Mouse (Mus musculus): Measurements from ENCODE around the gene Krt86. TPM values are rescaled to one million over a fixed set of nuclear protein-coding genes. Genes with fewer than 3 reads are reported as not detected.

Gene Krt86
- polyA plus RNA-seq (2014; fragmentation: Illumina TruSeq; extraction: RNeasy Lipid Tissue Mini Kit (QIAGEN cat#74804); ENCODE audit: low read depth, low replicate concordance) = not detected

DNA sequence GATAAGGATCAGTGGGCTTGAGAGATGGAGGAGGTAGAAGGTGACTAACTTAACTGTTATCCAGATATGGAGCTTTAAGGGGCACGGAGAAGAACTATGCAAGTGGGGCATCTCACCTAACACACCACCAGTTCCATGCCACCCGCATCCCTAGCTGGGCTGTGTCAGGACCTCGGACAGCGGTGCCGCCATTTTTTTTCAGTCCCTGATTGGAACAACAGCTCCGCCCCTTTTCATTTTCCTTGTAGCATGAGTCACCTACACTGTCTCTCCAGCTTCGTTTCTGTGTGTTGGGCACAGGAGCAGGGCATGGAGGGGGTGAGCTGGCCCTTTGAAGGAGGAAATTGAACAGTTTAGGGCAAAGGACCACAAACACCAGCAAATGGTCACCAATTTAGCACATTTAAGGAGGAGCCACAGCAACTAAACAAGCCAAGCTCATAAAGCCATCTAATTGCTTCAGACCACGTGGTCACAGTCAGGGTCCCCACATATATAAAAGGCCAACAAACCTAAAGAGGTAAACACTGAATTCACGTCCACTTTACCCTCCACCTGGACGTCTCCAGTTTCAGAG, at the start of gene Krt86:
Gene Krt86 (plus strand): TSS at position 527 of the 577 bp plus-strand sequence.

DNA sequence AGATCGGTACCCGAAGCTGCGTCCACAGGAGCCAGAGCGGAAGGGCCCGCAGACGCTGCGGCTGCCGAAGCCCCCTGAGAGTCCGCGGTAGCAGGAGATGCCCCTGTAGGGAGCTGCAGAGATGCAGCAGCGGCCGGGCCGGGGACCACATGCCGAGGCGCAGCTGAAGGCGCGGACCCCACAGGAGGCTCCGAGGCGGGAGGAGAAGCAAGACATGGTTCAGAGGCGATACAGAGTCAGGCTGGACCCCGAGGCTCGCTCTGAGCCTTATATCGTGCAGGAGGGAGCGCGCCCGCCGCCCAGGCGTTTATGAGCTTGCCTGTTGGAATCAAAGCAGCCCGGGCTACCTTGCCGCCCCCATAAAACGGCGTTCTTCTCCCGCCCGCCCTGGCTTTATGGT, 34.7 kb upstream of the Krt86 start, which contains the start of gene Krt87:
Gene Krt87 (minus strand): TSS at position 250 of the 400 bp plus-strand sequence.

DNA sequence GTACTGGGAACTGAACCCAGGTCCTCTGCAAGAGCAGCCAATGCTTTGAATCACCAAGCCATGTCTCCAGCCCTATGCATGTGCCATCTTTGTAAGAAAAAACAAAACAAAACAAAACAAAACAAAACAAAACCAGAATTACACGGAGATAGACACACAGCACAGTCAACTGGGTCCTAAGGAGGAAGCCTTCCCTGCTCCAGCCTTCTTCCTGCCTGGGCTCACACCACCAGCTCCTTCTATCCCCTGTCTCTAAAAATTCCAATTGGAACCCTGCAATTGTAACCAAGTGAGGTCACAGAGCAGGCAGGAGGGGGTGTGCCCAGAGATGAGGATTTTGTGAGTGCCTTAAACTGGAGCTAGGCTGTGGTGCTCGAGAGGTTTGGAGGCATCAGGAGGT, 25.8 kb upstream of the Krt86 start, which contains the start of gene Krt88:
Gene Krt88 (plus strand): TSS at position 301 of the 400 bp plus-strand sequence.

DNA sequence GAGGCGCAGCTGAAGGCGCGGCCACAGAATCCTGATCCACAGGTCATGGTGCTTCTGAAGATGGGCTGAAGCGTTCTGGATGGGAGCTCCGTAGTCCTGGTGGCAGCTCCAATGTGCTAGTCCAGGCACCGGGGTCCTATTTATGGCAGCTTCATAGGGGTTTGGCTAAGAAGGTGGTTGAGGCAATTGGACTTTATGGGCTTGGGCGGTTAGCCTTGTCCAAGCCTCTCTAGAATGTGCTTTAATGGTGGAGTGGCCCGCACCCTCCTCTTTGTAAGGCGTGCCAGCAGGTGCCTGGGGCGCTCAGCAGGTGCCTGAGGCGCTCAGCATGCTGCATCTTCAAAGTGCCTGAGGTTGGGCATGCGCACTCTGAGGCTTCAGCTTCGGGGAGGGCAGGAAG, 9.6 kb upstream of the Krt86 start, which contains the start of gene Krt81:
Gene Krt81 (minus strand): TSS at position 101 of the 400 bp plus-strand sequence.

DNA sequence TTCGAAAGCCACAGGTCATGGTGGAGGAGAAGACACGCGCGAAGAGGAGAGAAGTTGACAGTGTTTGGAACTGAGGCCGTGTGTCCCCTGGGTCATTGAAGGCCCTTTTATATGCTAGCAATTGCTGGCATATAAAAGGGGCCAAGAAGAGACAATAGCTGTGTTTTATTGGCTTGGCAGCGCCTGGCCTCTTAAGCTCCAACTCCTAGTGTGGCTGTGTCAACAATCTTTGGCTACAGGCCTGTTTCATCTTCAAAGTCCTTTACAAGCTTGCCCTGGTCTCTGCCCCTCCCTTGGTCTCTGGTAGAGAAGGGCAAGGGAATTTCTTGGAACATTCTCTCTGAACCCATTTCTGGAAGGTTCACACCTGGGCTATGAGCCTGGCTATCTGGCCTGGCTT, 18.2 kb downstream of the Krt86 start, which contains the start of gene Krt83:
Gene Krt83 (minus strand): TSS at position 82 of the 400 bp plus-strand sequence.

DNA sequence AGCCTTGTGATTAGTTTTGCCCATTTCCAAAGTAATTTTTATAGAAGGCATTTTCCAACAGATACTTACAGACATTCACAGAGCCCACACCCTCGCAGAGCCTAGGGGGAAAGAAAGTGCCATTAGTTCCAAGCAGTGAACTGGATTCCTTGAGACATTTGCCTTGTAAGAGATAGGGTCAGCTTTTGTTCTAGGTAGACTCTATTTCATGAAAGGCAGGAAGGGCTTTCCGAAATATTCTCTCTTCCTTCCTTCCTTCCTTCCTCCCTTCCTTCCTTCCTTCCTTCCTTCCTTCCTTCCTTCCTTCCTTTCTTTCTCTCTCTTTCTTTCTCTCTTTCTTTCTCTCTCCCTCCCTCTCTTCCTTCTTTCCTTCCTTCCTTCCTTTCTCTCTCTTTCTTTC, 43.9 kb downstream of the Krt86 start, which contains the start of gene Gm49425:
Gene Gm49425 (minus strand): TSS at position 101 of the 400 bp plus-strand sequence.

Other genes with a start within 250 kb of the Krt86 start
- gene Grasp, start 249.3 kb upstream of the Krt86 start, polyA plus RNA-seq (2014; fragmentation: Illumina TruSeq; extraction: RNeasy Lipid Tissue Mini Kit (QIAGEN cat#74804); ENCODE audit: low read depth, low replicate concordance) = not detected
- gene Nr4a1, start 219.2 kb upstream of the Krt86 start, polyA plus RNA-seq (2014; fragmentation: Illumina TruSeq; extraction: RNeasy Lipid Tissue Mini Kit (QIAGEN cat#74804); ENCODE audit: low read depth, low replicate concordance) = 5.3 TPM
- gene Atg101, start 189.2 kb upstream of the Krt86 start, polyA plus RNA-seq (2014; fragmentation: Illumina TruSeq; extraction: RNeasy Lipid Tissue Mini Kit (QIAGEN cat#74804); ENCODE audit: low read depth, low replicate concordance) = not detected
- not detected for gene 6030408B16Rik, start 180.3 kb upstream of the Krt86 start, polyA plus RNA-seq (2014; fragmentation: Illumina TruSeq; extraction: RNeasy Lipid Tissue Mini Kit (QIAGEN cat#74804); ENCODE audit: low read depth, low replicate concordance)
- not detected for gene Krt80, start 103.3 kb upstream of the Krt86 start, polyA plus RNA-seq (2014; fragmentation: Illumina TruSeq; extraction: RNeasy Lipid Tissue Mini Kit (QIAGEN cat#74804); ENCODE audit: low read depth, low replicate concordance)
- gene Krt7, start 62.4 kb upstream of the Krt86 start, polyA plus RNA-seq (2014; fragmentation: Illumina TruSeq; extraction: RNeasy Lipid Tissue Mini Kit (QIAGEN cat#74804); ENCODE audit: low read depth, low replicate concordance) = 5.0 TPM
- 0.50 TPM for gene Krt87, start 34.7 kb upstream of the Krt86 start, polyA plus RNA-seq (2014; fragmentation: Illumina TruSeq; extraction: RNeasy Lipid Tissue Mini Kit (QIAGEN cat#74804); ENCODE audit: low read depth, low replicate concordance)
- not detected for gene Krt88, start 25.7 kb upstream of the Krt86 start, polyA plus RNA-seq (2014; fragmentation: Illumina TruSeq; extraction: RNeasy Lipid Tissue Mini Kit (QIAGEN cat#74804); ENCODE audit: low read depth, low replicate concordance)
- not detected for gene Krt81, start 9.7 kb upstream of the Krt86 start, polyA plus RNA-seq (2014; fragmentation: Illumina TruSeq; extraction: RNeasy Lipid Tissue Mini Kit (QIAGEN cat#74804); ENCODE audit: low read depth, low replicate concordance)
- gene Krt83, start 18.0 kb downstream of the Krt86 start, polyA plus RNA-seq (2014; fragmentation: Illumina TruSeq; extraction: RNeasy Lipid Tissue Mini Kit (QIAGEN cat#74804); ENCODE audit: low read depth, low replicate concordance) = not detected
- not detected for gene Gm49425, start 43.8 kb downstream of the Krt86 start, polyA plus RNA-seq (2014; fragmentation: Illumina TruSeq; extraction: RNeasy Lipid Tissue Mini Kit (QIAGEN cat#74804); ENCODE audit: low read depth, low replicate concordance)
- gene Krt84, start 59.3 kb downstream of the Krt86 start, polyA plus RNA-seq (2014; fragmentation: Illumina TruSeq; extraction: RNeasy Lipid Tissue Mini Kit (QIAGEN cat#74804); ENCODE audit: low read depth, low replicate concordance) = not detected
- not detected for gene Krt82, start 77.2 kb downstream of the Krt86 start, polyA plus RNA-seq (2014; fragmentation: Illumina TruSeq; extraction: RNeasy Lipid Tissue Mini Kit (QIAGEN cat#74804); ENCODE audit: low read depth, low replicate concordance)
- not detected for gene Krt90, start 89.5 kb downstream of the Krt86 start, polyA plus RNA-seq (2014; fragmentation: Illumina TruSeq; extraction: RNeasy Lipid Tissue Mini Kit (QIAGEN cat#74804); ENCODE audit: low read depth, low replicate concordance)
- gene Krt75, start 100.4 kb downstream of the Krt86 start, polyA plus RNA-seq (2014; fragmentation: Illumina TruSeq; extraction: RNeasy Lipid Tissue Mini Kit (QIAGEN cat#74804); ENCODE audit: low read depth, low replicate concordance) = not detected
- not detected for gene Gm5414, start 154.7 kb downstream of the Krt86 start, polyA plus RNA-seq (2014; fragmentation: Illumina TruSeq; extraction: RNeasy Lipid Tissue Mini Kit (QIAGEN cat#74804); ENCODE audit: low read depth, low replicate concordance)
- gene Gm5478, start 173.9 kb downstream of the Krt86 start, polyA plus RNA-seq (2014; fragmentation: Illumina TruSeq; extraction: RNeasy Lipid Tissue Mini Kit (QIAGEN cat#74804); ENCODE audit: low read depth, low replicate concordance) = not detected
- gene Krt6b, start 206.8 kb downstream of the Krt86 start, polyA plus RNA-seq (2014; fragmentation: Illumina TruSeq; extraction: RNeasy Lipid Tissue Mini Kit (QIAGEN cat#74804); ENCODE audit: low read depth, low replicate concordance) = not detected
- not detected for gene Krt6a, start 220.8 kb downstream of the Krt86 start, polyA plus RNA-seq (2014; fragmentation: Illumina TruSeq; extraction: RNeasy Lipid Tissue Mini Kit (QIAGEN cat#74804); ENCODE audit: low read depth, low replicate concordance)
- gene Krt5, start 239.4 kb downstream of the Krt86 start, polyA plus RNA-seq (2014; fragmentation: Illumina TruSeq; extraction: RNeasy Lipid Tissue Mini Kit (QIAGEN cat#74804); ENCODE audit: low read depth, low replicate concordance) = not detected

Measured in sigmoid colon, adult 10 weeks (tissue).